Mouse (Mus musculus) forebrain, postnatal 0 days (tissue): ENCODE results near the gene Igsf9. TPM values are rescaled to one million over a fixed set of nuclear protein-coding genes. Genes with fewer than 3 reads are reported as not detected.

Experiments used
- ATAC-seq: fragments of 200-750 bp; cut with Nextera tagmentation; 2 replicates; pipeline ENCODE4 v1.8.0; 2017; ENCODE audit warnings: mild to moderate bottlenecking, moderate library complexity
- DNase-seq: peaks from one replicate; pipeline ENCODE4 v3.0.0-alpha.2; 2015
- H3K27ac ChIP-seq: fragments of 300-500 bp; sonication (generic); 2 replicates; pipeline ENCODE4 v1.5.1; 2014; ENCODE audit warnings: low read depth, mild to moderate bottlenecking, antibody characterized with exemption, low read length, moderate library complexity, mixed read lengths
- H3K27me3 ChIP-seq: fragments of 300-500 bp; sonication (generic); 2 replicates; pipeline ENCODE4 v1.6.1; 2014; ENCODE audit warnings: mild to moderate bottlenecking, low read length, mixed read lengths; ENCODE audit not compliant: insufficient read depth
- H3K36me3 ChIP-seq: fragments of 300-500 bp; sonication (generic); 2 replicates; pipeline ENCODE4 v1.6.1; 2014; ENCODE audit warnings: mild to moderate bottlenecking, moderate library complexity; ENCODE audit not compliant: insufficient read depth
- H3K4me1 ChIP-seq: fragments of 300-500 bp; sonication (generic); 2 replicates; pipeline ENCODE4 v1.6.1; 2014; ENCODE audit warnings: antibody characterized with exemption; ENCODE audit not compliant: insufficient read depth
- H3K4me2 ChIP-seq: fragments of 300-500 bp; sonication (generic); 2 replicates; pipeline ENCODE4 v1.6.1; 2014; ENCODE audit warnings: low read depth, mild to moderate bottlenecking, moderate library complexity
- H3K4me3 ChIP-seq: fragments of 300-500 bp; sonication (generic); 2 replicates; pipeline ENCODE4 v1.5.1; 2014; ENCODE audit warnings: low read depth, low read length, mixed read lengths
- H3K9ac ChIP-seq: fragments of 300-500 bp; sonication (generic); 2 replicates; pipeline ENCODE4 v1.6.1; 2014; ENCODE audit warnings: mild to moderate bottlenecking
- H3K9me3 ChIP-seq: fragments of 300-500 bp; sonication (generic); 2 replicates; pipeline ENCODE4 v1.6.1; 2016; ENCODE audit warnings: low read length
- CTCF ChIP-seq: sonication (generic); IDR thresholded peaks from 2 replicates; pipeline ENCODE4 v1.5.1; 2016; ENCODE audit warnings: antibody characterized with exemption, control low read depth, low read depth
- WGBS: fragments of 180-500 bp; shearing (Covaris S2); extraction: QIAGEN DNeasy Blood & Tissue Kit; methylation state at CpG from one replicate; pipeline ENCODE4 v1.1.7; 2014; 5-methylcytosine and 5-hydroxymethylcytosine counted together
- polyA plus RNA-seq: library from polyadenylated mRNA; unstranded; fragments of >200 nt; fragmentation: Nextera tagmentation; extraction: Ambion mirVana; gene quantifications from 2 replicates; pipeline ENCODE4 v1.2.1, GENCODE M21; 2015
- total RNA-seq: library from RNA; depleted of rRNA; stranded (reverse); fragments of >200 nt; gene quantifications from 2 replicates; pipeline ENCODE4 v1.2.3, GENCODE M21; 2014

The Igsf9 gene
- total and polyA plus RNA-seq, 2 experiments from 2014 or later, result 25.6 to 35.3 TPM

- Histone ChIP-seq H3K27ac (no peak overlapping the region), H3K9me3 (no peaks in the 10 kb centered on the region), H3K4me3 (no peak overlapping the region), H3K27me3 (no peaks in the 10 kb centered on the region), H3K4me2 (no peak overlapping the region), H3K9ac (no peak overlapping the region), H3K36me3 (no peaks in the 10 kb centered on the region), H3K4me1 (no peaks in the 10 kb centered on the region)
- ATAC-seq, result no peak
- DNase-seq, result no peak
- WGBS, result 79% methylated on average over 2 of the region's 2 CpGs
- TF ChIP-seq CTCF, result no peak
Observed at GRCm38 (mm10) chr1:172438621-172439020, 43.0 kb upstream of the Igsf9 start.

GRCm38 (mm10) chr1:172440521-172440920 is 41.1 kb upstream of the Igsf9 start:
- H3K27ac ChIP-seq, result no peak overlapping the region
- no peaks in the 10 kb centered on the region for H3K9me3 ChIP-seq
- DNase-seq, result no peak
- H3K27me3 ChIP-seq, result no peaks in the 10 kb centered on the region
- no peak overlapping the region for H3K9ac ChIP-seq
- H3K4me3 ChIP-seq, result no peak overlapping the region
- H3K36me3 ChIP-seq, result no peaks in the 10 kb centered on the region
- WGBS, result 92% methylated on average over 3 of the region's 3 CpGs
- H3K4me2 ChIP-seq, result no peak overlapping the region
- no peak for TF ChIP-seq CTCF
- no peaks in the 10 kb centered on the region for H3K4me1 ChIP-seq
- ATAC-seq, result no peak

GRCm38 (mm10) chr1:172441935-172442445 is 39.6 kb upstream of the Igsf9 start:
- H3K36me3 ChIP-seq, result no peaks in the 10 kb centered on the region
- ATAC-seq, result no peak
- H3K9me3 ChIP-seq, result no peaks in the 10 kb centered on the region
- H3K9ac ChIP-seq, result no peak overlapping the region
- H3K4me1 ChIP-seq, result no peaks in the 10 kb centered on the region
- 88% methylated on average over 9 of the region's 9 CpGs for WGBS
- H3K27me3 ChIP-seq, result no peaks in the 10 kb centered on the region
- no peak for DNase-seq
- H3K4me2 ChIP-seq, result no peak overlapping the region
- H3K4me3 ChIP-seq, result no peak overlapping the region
- no peak for TF ChIP-seq CTCF
- no peak overlapping the region for H3K27ac ChIP-seq

GRCm38 (mm10) chr1:172450226-172450625 is 31.4 kb upstream of the Igsf9 start:
- no peaks in the 10 kb centered on the region for H3K36me3 ChIP-seq
- no peak for TF ChIP-seq CTCF
- H3K4me2 ChIP-seq, result no peak overlapping the region
- H3K27ac ChIP-seq, result no peak overlapping the region
- ATAC-seq, result no peak
- DNase-seq, result no peak
- WGBS, result 13% methylated on average over 2 of the region's 2 CpGs
- no peaks in the 10 kb centered on the region for H3K4me1 ChIP-seq
- no peak overlapping the region for H3K9ac ChIP-seq
- no peak overlapping the region for H3K4me3 ChIP-seq
- no peaks in the 10 kb centered on the region for H3K27me3 ChIP-seq
- no peaks in the 10 kb centered on the region for H3K9me3 ChIP-seq

GRCm38 (mm10) chr1:172450848-172451470 is 30.6 kb upstream of the Igsf9 start:
- no peaks in the 10 kb centered on the region for H3K36me3 ChIP-seq
- ATAC-seq, result no peak
- no peak for TF ChIP-seq CTCF

GRCm38 (mm10) chr1:172452911-172453310 is 28.7 kb upstream of the Igsf9 start:
- Histone ChIP-seq H3K27me3 (no peaks in the 10 kb centered on the region), H3K4me1 (no peaks in the 10 kb centered on the region), H3K36me3 (no peaks in the 10 kb centered on the region), H3K27ac (no peak overlapping the region), H3K9me3 (no peaks in the 10 kb centered on the region), H3K9ac (no peak overlapping the region), H3K4me2 (no peak overlapping the region), H3K4me3 (no peak overlapping the region)
- ATAC-seq (no peak), DNase-seq (no peak)
- WGBS, result 64% methylated on average over 2 of the region's 2 CpGs
- no peak for TF ChIP-seq CTCF

More at GRCm38 (mm10) chr1:172450848-172451470, 30.6 kb upstream of the Igsf9 start:
- no peaks in the 10 kb centered on the region for H3K9me3 ChIP-seq
- no peak for DNase-seq
- H3K27ac ChIP-seq, result no peak overlapping the region
- H3K4me2 ChIP-seq, result no peak overlapping the region
- no peak overlapping the region for H3K9ac ChIP-seq
- H3K4me3 ChIP-seq, result no peak overlapping the region
- H3K27me3 ChIP-seq, result no peaks in the 10 kb centered on the region
- 41% methylated on average over 17 of the region's 17 CpGs for WGBS
- H3K4me1 ChIP-seq, result no peaks in the 10 kb centered on the region

GRCm38 (mm10) chr1:172453810-172454209 is 27.8 kb upstream of the Igsf9 start:
- H3K9me3 ChIP-seq, result no peaks in the 10 kb centered on the region
- no peak overlapping the region for H3K27ac ChIP-seq
- no peak overlapping the region for H3K4me3 ChIP-seq
- DNase-seq, result no peak
- H3K4me1 ChIP-seq, result no peaks in the 10 kb centered on the region
- WGBS, result 88% methylated on average over 2 of the region's 2 CpGs
- no peaks in the 10 kb centered on the region for H3K36me3 ChIP-seq
- no peak for TF ChIP-seq CTCF
- no peak overlapping the region for H3K9ac ChIP-seq
- ATAC-seq, result no peak
- no peaks in the 10 kb centered on the region for H3K27me3 ChIP-seq
- no peak overlapping the region for H3K4me2 ChIP-seq
